Mouse (Mus musculus) layer of hippocampus, postnatal 14 days (tissue): ENCODE results near the gene Gpx4. TPM values are rescaled to one million over a fixed set of nuclear protein-coding genes. Genes with fewer than 3 reads are reported as not detected.
"Not testable (repeated sequence)": the region's sequence is repeated elsewhere in the genome, so short reads cannot be mapped to it uniquely, and the experiment has no call there.

Source experiments
- DNase-seq, 2 experiments: peaks; one replicate each; pipeline ENCODE4 v3.0.0; 2021 to 2022; ENCODE audit warnings: low spot score in 2 of 2, mixed read lengths in 1 of 2
- total RNA-seq, 2 experiments: library from RNA; stranded (reverse); gene quantifications; 2 replicates each; pipeline ENCODE4 v1.2.3; 2021

Gpx4 gene
- total RNA-seq, 2 experiments from 2014 or later, result 456 to 501 TPM

DNA sequence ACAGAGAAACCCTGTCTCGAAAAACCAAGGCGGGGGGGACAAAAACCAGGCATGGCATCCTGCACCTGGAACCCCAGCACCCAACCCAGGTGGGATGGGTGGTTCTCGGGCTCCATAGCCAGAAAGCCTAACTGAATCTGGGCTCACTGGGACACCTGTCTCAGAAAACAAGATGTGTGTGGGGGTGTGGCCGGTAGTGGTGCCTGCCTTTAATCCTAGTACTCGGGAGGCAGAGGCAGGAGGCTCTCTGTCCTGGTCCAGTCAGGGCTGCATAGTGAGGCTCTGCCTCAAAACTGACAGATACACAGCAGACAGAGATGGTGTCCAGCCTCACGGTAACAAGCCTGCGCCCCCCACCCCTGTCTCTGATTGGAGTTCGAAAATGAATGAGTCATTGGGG is 24.2 kb upstream of the Gpx4 start:
- no peak for DNase-seq

GRCm38 (mm10) chr10:80023758-80024157 is 23.2 kb upstream of the Gpx4 start:
- DNase-seq, result no peak

- no peak for DNase-seq
Observed at GRCm38 (mm10) chr10:80024229-80025043, 22.5 kb upstream of the Gpx4 start.

GRCm38 (mm10) chr10:80025044-80025347 is 22.0 kb upstream of the Gpx4 start:
- DNase-seq, result no peak

DNA sequence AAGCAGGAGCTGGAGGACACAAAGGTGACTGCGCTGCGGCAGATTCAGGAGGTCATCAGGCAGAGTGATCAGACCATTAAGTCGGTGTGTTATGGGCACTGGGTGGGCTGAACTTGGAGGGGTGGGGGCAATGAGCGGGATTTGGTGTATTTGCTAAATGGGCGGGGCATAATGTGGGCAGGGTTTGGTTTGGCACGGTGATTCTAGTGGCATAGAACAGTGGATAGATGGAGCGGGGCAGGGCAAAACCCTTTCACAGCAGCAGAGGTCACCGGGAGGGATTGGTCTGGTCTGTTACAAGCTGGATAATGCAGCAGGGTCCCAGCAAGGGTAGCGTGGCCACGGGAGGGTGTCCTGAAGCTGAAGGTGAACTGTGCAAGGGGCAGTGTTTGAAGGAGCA is 21.5 kb upstream of the Gpx4 start:
- DNase-seq, result no peak

DNA sequence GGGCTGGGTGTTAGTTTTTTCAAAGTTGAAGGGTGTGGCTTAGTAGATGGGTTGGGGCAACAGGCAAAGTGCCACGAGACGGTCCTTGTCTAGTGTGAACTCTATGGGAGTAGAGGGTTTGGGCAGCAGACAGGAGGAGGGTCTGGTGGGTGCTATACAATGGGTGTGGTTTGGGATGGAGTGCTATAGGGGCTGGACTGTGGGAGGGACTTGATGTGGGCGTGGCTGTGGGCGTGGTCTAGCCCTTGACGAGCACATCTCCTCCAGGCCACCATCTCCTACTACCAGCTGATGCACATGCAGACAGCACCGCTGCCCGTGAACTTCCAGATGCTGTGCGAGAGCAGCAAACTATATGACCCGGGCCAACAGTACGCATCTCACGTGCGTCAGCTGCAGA is 21.1 kb upstream of the Gpx4 start:
- no peak for DNase-seq

DNA sequence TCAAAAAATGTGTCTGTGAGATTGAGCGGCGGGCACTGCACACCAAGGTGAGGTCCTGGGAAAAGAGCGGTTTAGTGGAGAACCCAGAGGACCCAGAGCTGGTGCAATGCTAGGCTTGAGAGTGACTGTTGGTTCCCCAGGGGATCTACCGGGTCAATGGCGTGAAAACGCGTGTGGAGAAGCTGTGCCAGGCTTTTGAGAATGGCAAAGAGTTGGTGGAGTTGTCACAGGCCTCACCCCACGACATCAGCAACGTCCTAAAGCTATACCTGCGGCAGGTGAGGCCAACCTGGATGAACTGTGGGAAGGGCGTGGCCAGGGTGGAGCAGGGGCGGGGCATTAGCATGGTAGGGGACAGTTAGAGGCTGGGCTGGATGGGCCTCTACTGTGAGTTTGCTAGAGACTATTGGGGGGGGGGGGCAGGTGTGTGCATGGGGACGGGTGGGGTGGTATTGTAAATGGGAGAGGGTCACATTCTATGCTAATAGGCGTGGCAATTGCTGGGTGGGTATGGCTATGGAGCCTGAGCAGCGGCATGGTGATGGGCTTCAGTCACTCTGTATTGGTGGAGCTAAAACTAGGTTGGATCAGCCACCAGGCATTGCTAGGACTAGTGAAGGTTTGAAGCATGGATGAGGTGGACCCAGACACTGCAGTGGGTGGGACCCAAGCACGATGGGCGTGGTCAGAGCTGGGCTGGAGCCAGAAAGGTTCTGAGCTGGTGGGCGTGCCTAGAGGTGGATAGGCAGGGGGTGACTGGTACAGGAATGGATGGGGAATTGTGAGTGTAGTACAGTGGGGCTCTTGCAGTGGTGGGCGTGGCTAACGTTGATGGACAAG is 19.1 kb upstream of the Gpx4 start:
- no peak for DNase-seq

DNA sequence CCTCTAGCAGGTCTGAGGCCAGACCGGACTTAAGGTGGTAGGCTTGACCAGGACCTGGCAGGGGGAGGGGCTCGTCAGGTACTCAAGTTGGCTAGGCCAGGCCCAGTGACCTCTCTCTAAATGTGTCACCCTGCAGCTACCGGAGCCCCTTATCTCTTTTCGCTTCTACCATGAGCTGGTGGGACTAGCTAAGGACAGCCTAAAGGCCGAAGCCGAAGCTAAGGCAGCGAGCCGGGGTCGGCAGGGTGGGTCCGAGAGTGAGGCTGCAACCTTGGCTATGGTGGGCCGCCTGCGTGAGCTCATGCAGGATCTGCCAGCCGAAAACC is 18.5 kb upstream of the Gpx4 start:
- no peak for DNase-seq

GRCm38 (mm10) chr10:80030191-80030590 is 16.8 kb upstream of the Gpx4 start:
- DNase-seq, result no peak

DNA sequence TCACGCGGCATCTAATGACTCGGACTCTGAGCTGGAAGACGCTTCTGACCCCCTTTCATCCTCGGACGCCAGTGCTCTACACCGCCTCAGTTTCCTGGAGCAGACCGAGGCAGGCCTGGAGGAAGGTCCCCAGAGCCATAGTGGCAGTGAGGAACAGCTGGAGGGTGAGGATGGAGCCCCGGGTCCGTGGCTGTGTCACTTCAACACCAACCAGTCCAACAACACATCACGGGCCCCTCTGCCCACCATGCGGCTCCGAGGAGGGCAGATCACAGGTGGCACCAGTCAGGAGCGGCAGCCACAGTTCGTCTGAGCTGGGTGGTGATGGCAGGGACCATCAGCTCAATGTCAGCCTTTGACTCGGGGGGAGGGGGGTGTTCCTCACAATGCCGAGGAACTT is 16.2 kb upstream of the Gpx4 start:
- no peak for DNase-seq

- peak in 1 of 2 experiments; percentile 58 for DNase-seq
Observed at GRCm38 (mm10) chr10:80032799-80033480, 14.0 kb upstream of the Gpx4 start.

- DNase-seq, result no peak
Observed at GRCm38 (mm10) chr10:80033511-80034391, 13.2 kb upstream of the Gpx4 start.

- no peak for DNase-seq
Observed at GRCm38 (mm10) chr10:80035148-80035547, 11.8 kb upstream of the Gpx4 start.

DNA sequence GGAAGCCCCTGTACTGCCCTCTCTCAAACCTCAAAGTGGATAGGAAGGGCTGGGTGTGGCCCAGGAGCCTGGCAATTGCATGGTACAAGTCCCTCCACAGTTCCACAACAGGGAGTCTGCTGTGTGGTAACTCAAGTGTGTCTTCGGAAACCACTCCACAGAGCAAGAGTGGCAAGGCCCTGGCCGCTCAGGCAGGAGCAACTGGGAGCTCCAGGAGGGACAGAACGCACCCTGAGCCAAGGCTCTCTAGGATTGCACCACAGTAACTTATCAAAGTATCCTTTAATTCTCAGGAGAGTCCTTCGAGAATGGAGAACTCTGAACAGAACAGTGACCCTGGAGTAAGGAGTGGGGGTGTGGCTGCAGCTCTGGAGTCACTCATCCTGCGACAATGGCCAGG is 11.3 kb upstream of the Gpx4 start:
- no peak for DNase-seq

DNA sequence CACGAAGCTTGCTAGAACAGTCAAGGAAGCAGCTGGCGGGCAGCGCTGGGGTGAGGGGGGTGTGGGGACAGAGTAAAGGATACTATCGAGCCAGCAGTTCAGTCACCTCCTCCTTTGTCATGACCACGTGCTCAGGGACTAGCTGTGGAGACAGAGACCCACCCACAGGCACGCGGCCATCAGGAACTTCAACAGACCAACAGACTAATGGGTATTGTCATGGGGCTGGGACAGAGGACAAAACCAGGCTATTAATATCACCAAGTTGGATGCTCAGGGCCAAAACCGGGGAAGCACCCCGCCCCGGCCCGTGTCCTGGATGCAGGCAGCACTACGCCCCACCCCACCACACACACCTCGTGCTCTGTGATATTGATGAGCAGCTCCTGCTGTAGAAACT is 10.1 kb upstream of the Gpx4 start:
- DNase-seq, result no peak

DNA sequence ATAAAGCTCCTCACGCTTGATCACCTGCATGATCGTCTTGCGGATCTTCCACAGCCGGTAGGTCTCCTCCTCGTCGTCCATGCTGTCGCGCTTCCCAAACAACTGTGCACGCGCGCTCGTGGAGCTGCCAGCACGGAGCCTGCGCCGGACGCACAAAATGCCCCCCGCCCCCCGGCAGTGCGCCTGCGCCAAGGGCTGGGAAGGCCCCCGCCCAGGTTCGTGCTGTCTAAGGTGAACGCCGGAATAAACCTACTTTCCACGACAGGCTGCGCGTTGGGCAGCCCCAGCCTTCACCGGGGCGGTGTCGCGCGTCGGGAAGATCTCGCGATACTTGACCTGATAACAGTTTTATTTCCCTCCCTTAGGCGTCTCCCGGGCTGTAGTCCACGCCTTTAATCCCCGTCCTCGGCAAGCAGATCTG is 7.4 kb upstream of the Gpx4 start, which contains the start of gene Polr2e:
Gene Polr2e (minus strand): TSS at position 237 of the 421 bp plus-strand sequence.
- DNase-seq, result peak; percentile 96 to 99

DNA sequence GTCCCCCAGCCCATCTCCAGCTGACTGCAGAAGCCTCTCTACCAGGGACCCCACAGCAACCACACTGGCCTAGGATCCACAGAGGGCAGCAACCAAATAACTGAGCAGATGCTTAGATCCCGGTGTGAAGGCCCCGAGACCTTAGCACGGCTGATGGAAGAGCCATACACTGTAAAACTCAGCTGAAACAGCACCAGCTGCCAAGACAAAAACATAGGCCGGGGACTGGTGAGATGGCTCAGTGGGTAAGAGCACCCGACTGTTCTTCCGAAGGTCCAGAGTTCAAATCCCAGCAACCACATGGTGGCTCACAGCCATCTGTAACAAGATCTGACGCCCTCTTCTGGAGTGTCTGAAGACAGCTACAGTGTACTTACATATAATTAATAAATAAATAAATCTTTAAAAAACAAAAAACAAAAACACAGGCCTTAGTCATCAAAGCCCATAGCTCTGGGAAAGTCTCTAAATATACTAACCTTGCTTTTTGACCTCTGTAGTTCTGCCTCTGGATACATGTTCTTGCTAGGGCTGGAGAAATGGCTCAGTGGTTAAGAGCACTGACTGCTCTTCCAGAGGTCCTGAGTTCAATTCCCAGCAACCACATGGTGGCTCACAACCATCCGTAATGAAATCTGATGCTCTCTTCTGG is 5.4 kb upstream of the Gpx4 start:
- DNase-seq, result not testable (repeated sequence)

DNA sequence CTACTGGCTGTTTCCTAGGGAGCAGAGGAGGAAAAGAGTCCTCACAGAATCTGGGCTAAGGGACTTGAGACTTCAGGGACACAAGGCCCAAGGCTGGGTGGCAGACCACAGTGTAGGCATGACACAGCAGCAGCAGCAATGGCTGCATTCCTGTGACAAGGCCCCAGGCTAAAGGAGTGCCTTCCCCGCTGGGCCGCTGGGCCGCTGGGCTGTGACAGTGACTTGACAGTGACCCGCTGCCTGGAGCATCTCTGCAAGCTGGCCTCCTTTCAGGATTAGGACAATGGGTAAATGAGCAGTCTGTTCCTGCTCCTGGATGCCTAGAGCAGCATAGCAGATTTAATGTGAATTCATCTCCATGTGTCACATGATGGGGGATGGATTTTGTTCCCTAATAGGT is 2.9 kb upstream of the Gpx4 start:
- no peak for DNase-seq

GRCm38 (mm10) chr10:80045364-80045763 is 1.6 kb upstream of the Gpx4 start:
- not testable (repeated sequence) for DNase-seq

GRCm38 (mm10) chr10:80045766-80046165 is 1.2 kb upstream of the Gpx4 start:
- no peak for DNase-seq
